14 mouse cellular contexts compared by ENCODE assay signal in the genomic region with DNA sequence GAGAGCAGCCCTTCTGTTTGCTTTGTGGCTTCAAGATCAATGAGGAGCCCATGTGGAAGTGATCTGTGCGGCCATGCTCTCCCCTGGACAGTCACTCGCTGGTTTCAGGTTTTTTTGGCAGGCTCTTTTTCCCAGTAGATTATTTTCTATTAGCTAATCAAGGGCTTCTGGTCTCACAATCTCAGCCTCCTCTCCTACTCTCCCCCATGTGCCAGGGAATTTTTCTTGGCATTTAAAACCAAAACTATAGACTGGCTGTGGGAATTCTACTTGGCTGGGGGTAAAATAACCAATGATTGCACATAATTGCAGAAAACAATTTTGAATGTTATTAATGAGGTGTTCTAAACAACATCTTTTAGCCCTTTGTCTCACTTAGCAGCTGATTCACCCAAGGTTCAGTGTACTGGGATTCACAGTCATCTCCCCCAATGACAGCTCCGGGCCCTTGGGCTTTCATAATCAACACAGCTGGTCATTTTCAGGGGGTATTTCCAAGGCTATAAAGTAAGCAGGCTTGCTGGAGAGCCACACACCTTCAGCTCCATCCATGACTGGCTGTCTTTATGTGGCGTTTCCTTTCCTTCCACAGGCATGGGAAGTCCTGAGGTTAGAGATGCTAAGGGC.
"Had no signal": no experiment of that assay in that cellular context is flagged by ENCODE, and none has a peak within 500 bp of the region (broad histone marks: within the 10 kb centered on the region; RNA-seq: fewer than 3 reads in every experiment).

No protein-coding gene starts in this region.

- H3K4me3 ChIP-seq: left cerebral cortex, adult 2 months; limb, embryonic 15.5 days; liver, embryonic 12.5 days; midbrain, embryonic 12.5 days; neural tube, embryonic 13.5 days had no signal

- H3K9ac ChIP-seq: limb, embryonic 15.5 days; liver, embryonic 12.5 days; midbrain, embryonic 12.5 days; neural tube, embryonic 13.5 days had no signal

- H3K27me3 ChIP-seq: midbrain, embryonic 12.5 days; neural tube, embryonic 13.5 days had no signal

- H3K36me3 ChIP-seq: limb, embryonic 15.5 days; liver, embryonic 12.5 days; midbrain, embryonic 12.5 days had no signal

- H3K27ac ChIP-seq: left cerebral cortex, adult 2 months; limb, embryonic 15.5 days; liver, embryonic 12.5 days; midbrain, embryonic 12.5 days; neural tube, embryonic 13.5 days had no signal

- H3K9me3 ChIP-seq: limb, embryonic 15.5 days; liver, embryonic 12.5 days had no signal

- H3K4me1 ChIP-seq: liver, embryonic 12.5 days had no signal

- H3K4me2 ChIP-seq: limb, embryonic 15.5 days; liver, embryonic 12.5 days; midbrain, embryonic 12.5 days; neural tube, embryonic 13.5 days had no signal

- DNase-seq: kidney, adult 18-20 months; kidney, postnatal 10 days; kidney, postnatal 4 days; retina, postnatal 1 day; right cerebral cortex, postnatal 4 days; spleen, adult 18-20 months; thymus, adult 18-20 months; thymus, postnatal 25 days had no signal

- ATAC-seq: liver, embryonic 12.5 days; midbrain, embryonic 16.5 days had no signal
